Mouse (Mus musculus) kidney, postnatal 14 days (tissue): Measurements from ENCODE around the gene Gopc.
"Not testable (repeated sequence)": the region's sequence is repeated elsewhere in the genome, so short reads cannot be mapped to it uniquely, and the experiment has no call there.

Source experiments
- DNase-seq: peaks from one replicate; pipeline ENCODE4 v3.0.0; 2022; ENCODE audit warnings: mixed read lengths

The Gopc gene

GRCm38 (mm10) chr10:52293921-52294577 lies 87.9 kb downstream of the Gopc start:
- DNase-seq, result no peak

GRCm38 (mm10) chr10:52292391-52292790 lies 89.5 kb downstream of the Gopc start:
- not testable (repeated sequence) for DNase-seq

DNA sequence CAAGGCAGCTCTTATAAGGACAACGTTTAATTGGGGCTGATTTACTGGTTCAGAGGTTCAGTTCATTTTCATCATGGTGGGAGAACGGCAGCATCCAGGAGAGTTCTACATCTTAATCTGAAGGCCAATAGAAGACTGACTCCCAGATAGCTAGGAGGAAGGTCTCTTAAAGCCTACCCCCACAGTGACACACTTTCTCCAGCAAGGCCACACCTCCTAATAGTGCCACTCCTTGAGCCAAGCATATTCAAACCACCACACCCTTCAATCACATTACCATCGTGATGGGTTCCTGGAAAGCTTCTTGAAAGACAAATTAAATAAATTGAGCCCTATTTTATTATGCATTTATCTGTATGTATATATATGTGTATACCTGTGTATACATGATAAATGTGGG lies 92.7 kb downstream of the Gopc start:
- DNase-seq, result no peak

DNA sequence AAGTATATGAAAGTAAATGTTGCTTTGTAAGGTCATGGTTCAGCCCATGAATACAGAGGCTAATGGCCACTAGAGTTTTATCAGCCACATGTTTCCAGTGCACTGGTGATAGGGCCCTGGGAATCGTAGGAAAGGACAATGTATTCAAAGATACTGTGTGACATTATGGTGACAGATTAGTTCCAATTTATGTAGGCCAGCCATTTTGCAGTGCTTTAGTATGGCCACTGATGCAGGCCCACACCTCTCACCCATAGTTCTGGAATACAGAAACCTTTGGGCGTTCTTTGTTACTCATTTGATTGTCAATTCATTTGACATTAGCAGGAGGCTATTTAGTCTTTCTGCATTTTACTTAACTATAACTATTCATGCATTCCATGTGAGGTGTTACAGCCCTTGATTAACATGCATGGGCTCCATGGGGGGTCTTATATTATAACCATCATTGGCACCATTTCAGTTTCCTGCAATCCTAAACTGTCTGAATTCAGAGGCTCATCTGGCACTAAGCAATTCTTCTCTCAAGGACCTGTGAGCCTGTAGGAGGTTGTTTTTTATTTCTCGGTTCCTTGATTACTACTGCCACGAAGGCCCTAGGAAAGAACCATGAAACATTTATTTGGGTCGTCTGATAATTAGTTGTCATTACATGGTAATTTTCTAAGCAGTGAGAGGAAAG lies 93.9 kb downstream of the Gopc start:
- no peak for DNase-seq
